21 mouse cellular contexts compared by ENCODE assay signal in genomic region chr11:68644781-68645180, GRCm38 (mm10). TPM values are rescaled to one million over a fixed set of nuclear protein-coding genes. Genes with fewer than 3 reads are reported as not detected.
DNase-seq lines count a peak whose midpoint lies in the region; ATAC-seq and TF ChIP-seq lines count a peak whose summit lies in the region.
"Had no signal": no experiment of that assay in that cellular context is flagged by ENCODE, and none has a peak within 500 bp of the region (broad histone marks: within the 10 kb centered on the region; RNA-seq: fewer than 3 reads in every experiment).

No protein-coding gene starts in this region.

- 22% methylated on average over 6 of the region's 6 CpGs for WGBS in heart, embryonic 12.5 days
- WGBS in heart, embryonic 11.5 days (ENCODE audit: insufficient replicate concordance): 27% methylated on average over 6 of the region's 6 CpGs
- WGBS in lung, adult 2 months: 67% methylated on average over 6 of the region's 6 CpGs

- no peak for TF ChIP-seq CTCF in lung, adult 2 months (IDR thresholded peaks at IDR 0.05; ENCODE audit: insufficient read depth, low read length)

- no peak overlapping the region for H3K4me2 ChIP-seq in heart, embryonic 12.5 days
- H3K4me2 ChIP-seq in heart, embryonic 11.5 days: no peak overlapping the region
- H3K4me2 ChIP-seq: hindbrain, embryonic 13.5 days; limb, embryonic 15.5 days; neural tube, embryonic 12.5 days had no signal

- H3K27me3 ChIP-seq in heart, embryonic 12.5 days (replicated peaks): no peaks in the 10 kb centered on the region
- no peaks in the 10 kb centered on the region for H3K27me3 ChIP-seq in heart, embryonic 11.5 days (ENCODE audit: control insufficient read depth, insufficient read depth, low read length)
- H3K27me3 ChIP-seq: hindbrain, embryonic 13.5 days; limb, embryonic 15.5 days; neural tube, embryonic 12.5 days had no signal

- TF ChIP-seq POLR2A in lung, adult 2 months (IDR thresholded peaks at IDR 0.05; ENCODE audit: borderline replicate concordance, extremely low read depth, low read depth, low read length): no peak

- peak; percentile 12 to 53 for DNase-seq in lung, adult 18-20 months
- DNase-seq in lung, adult 2 months: no peak
- DNase-seq in kidney, postnatal 4 days: peak; percentile 37 to 59
- DNase-seq in retina, embryonic 14.5 days (ENCODE audit: low spot score): no peak
- DNase-seq in testis, postnatal 14 days (ENCODE audit: low spot score): no peak
- DNase-seq: adrenal gland, postnatal 14 days; cerebellum, adult 11-12 months; cerebellum, postnatal 36 days; layer of hippocampus, postnatal 36 days; right cerebral cortex, postnatal 25 days; thymus, postnatal 36 days had no signal

- H3K27ac ChIP-seq in heart, embryonic 12.5 days (ENCODE audit: poor library complexity, severe bottlenecking): peak overlapping the region; percentile 36; the same call in 1 of the 2 replicates
- H3K27ac ChIP-seq in heart, embryonic 11.5 days (ENCODE audit: low read depth, low read length): no peak overlapping the region
- H3K27ac ChIP-seq: hindbrain, embryonic 13.5 days; limb, embryonic 15.5 days; neural tube, embryonic 12.5 days had no signal

- ATAC-seq in heart, embryonic 12.5 days (ENCODE audit: insufficient number of reproducible peaks, low FRiP score): no peak
- no peak for ATAC-seq in heart, embryonic 11.5 days (replicated peaks; ENCODE audit: insufficient number of reproducible peaks, low FRiP score, low TSS enrichment)
- ATAC-seq: activated CD4-positive, CD25-positive, alpha-beta regulatory T cell, adult 4 months; forebrain, embryonic 14.5 days had no signal

- H3K4me3 ChIP-seq in heart, embryonic 12.5 days: no peak overlapping the region
- no peak overlapping the region for H3K4me3 ChIP-seq in heart, embryonic 11.5 days (ENCODE audit: low read depth, low read length)
- no peak overlapping the region for H3K4me3 ChIP-seq in lung, adult 2 months (replicated peaks; ENCODE audit: extremely low read depth, low read depth, low read length)
- H3K4me3 ChIP-seq: embryonic facial prominence, embryonic 10.5 days; erythroblast, embryonic 14.5 days; hindbrain, embryonic 13.5 days; limb, embryonic 15.5 days; neural tube, embryonic 12.5 days had no signal

- H3K9ac ChIP-seq in heart, embryonic 12.5 days: no peak overlapping the region
- H3K9ac ChIP-seq in heart, embryonic 11.5 days (ENCODE audit: low read depth, low read length): no peak overlapping the region
- H3K9ac ChIP-seq: hindbrain, embryonic 13.5 days; limb, embryonic 15.5 days; neural tube, embryonic 12.5 days had no signal

- peaks cover 4% of the 10 kb centered on the region; the same call in 1 of the 2 replicates for H3K9me3 ChIP-seq in heart, embryonic 12.5 days (replicated peaks)
- H3K9me3 ChIP-seq in heart, embryonic 11.5 days (replicated peaks; ENCODE audit: control insufficient read depth, low read length): no peaks in the 10 kb centered on the region
- H3K9me3 ChIP-seq: hindbrain, embryonic 13.5 days; limb, embryonic 15.5 days; neural tube, embryonic 12.5 days had no signal

- peaks cover 39% of the 10 kb centered on the region for H3K4me1 ChIP-seq in heart, embryonic 12.5 days (replicated peaks)
- peaks cover 16% of the 10 kb centered on the region for H3K4me1 ChIP-seq in heart, embryonic 11.5 days (ENCODE audit: control insufficient read depth, insufficient read depth, low read length)
- H3K4me1 ChIP-seq in lung, adult 2 months (ENCODE audit: control insufficient read depth, insufficient read depth, low read length): 0 out of 2 replicates have a peak, but pooled peaks cover 2% of the 10 kb centered on the region
- H3K4me1 ChIP-seq: hindbrain, embryonic 13.5 days; neural tube, embryonic 12.5 days had no signal

- H3K36me3 ChIP-seq in heart, embryonic 12.5 days: no peaks in the 10 kb centered on the region
- no peaks in the 10 kb centered on the region for H3K36me3 ChIP-seq in heart, embryonic 11.5 days (ENCODE audit: control insufficient read depth, insufficient read depth, low read length)
- H3K36me3 ChIP-seq: embryonic facial prominence, embryonic 10.5 days; hindbrain, embryonic 13.5 days; limb, embryonic 15.5 days; neural tube, embryonic 12.5 days had no signal

RNA-seq across cellular contexts. Expression of gene Myh10, which starts 46.6 kb away (rescaled TPM):
- polyA plus RNA-seq in heart, embryonic 12.5 days (2016; fragmentation: Nextera tagmentation; extraction: Ambion mirVana): 219 and 235 TPM in 2 replicates
- polyA plus RNA-seq in heart, embryonic 11.5 days (2014; fragmentation: Nextera tagmentation; extraction: Ambion mirVana): 150 and 190 TPM in 2 replicates
- 103 and 123 TPM in 2 replicates for polyA plus RNA-seq in lung, adult 2 months (2012; rRNA removed)

RNA-seq across cellular contexts. Expression of gene Ccdc42, which starts 58.0 kb away (rescaled TPM):
- 0.46 and 0.55 TPM in 2 replicates for polyA plus RNA-seq in heart, embryonic 12.5 days (2016; fragmentation: Nextera tagmentation; extraction: Ambion mirVana)
- polyA plus RNA-seq in heart, embryonic 11.5 days (2014; fragmentation: Nextera tagmentation; extraction: Ambion mirVana): 0.29 and 0.58 TPM in 2 replicates
- 5.0 and 8.5 TPM in 2 replicates for polyA plus RNA-seq in lung, adult 2 months (2012; rRNA removed)
- polyA plus RNA-seq: activated CD4-positive, CD25-positive, alpha-beta regulatory T cell, adult 4 months; erythroblast, embryonic 14.5 days; liver, embryonic 16.5 days had no signal

Comparison
In these comparisons a context has a peak if more than half of its experiments do, and no peak if none do; other contexts are left out.
1. DNase-seq: peak in lung, adult 18-20 months (2 of 2) and kidney, postnatal 4 days (2 of 2); none in lung, adult 2 months (single experiment), retina, embryonic 14.5 days (single experiment) and testis, postnatal 14 days (single experiment).